Mouse (Mus musculus) left cerebral cortex, postnatal 10 days (tissue): ENCODE measurements at regions not wholly inside any gene's neighbourhood (a gene's known extent, or its start where the extent isn't known, plus 50 kb on each side); places are given as distances from the start of the nearest gene placed in this dataset.

Experiments used
- DNase-seq, 2 experiments: peaks; one replicate each; pipeline ENCODE4 v3.0.0; 2021 to 2022; ENCODE audit warnings: low spot score in 2 of 2, mixed read lengths in 1 of 2; ENCODE audit errors: extremely low spot score in 1 of 2
- intact Hi-C: fragments of 180-260 bp; cut with DNase I; formaldehyde crosslinking; loops from one replicate; pipeline ENCODE4 v1.15.1; 2025

- DNase-seq: no peak
- intact Hi-C loops: no loop called here
Observed at GRCm38 (mm10) chr10:44854109-44854508, 212.9 kb upstream of the Prep start.

- DNase-seq: no peak
- intact Hi-C loops: no loop called here
Observed at GRCm38 (mm10) chr10:44849016-44849415, 218.0 kb upstream of the Prep start.

- DNase-seq: no peak
- intact Hi-C loops: no loop called here
Observed at GRCm38 (mm10) chr10:44846765-44847164, 220.2 kb upstream of the Prep start.

GRCm38 (mm10) chr10:44846149-44846548 lies 220.9 kb upstream of the Prep start:
- intact Hi-C loops: no loop called here
- no peak for DNase-seq

- intact Hi-C loops: no loop called here
- DNase-seq: no peak
Observed at GRCm38 (mm10) chr10:44840449-44840848, 226.6 kb upstream of the Prep start.

GRCm38 (mm10) chr10:44832455-44832854 lies 234.5 kb upstream of the Prep start:
- no peak for DNase-seq
- intact Hi-C loops: no loop called here

- DNase-seq: no peak
- intact Hi-C loops: no loop called here
Observed at GRCm38 (mm10) chr10:44826271-44826670, 240.7 kb upstream of the Prep start.

- intact Hi-C loops: no loop called here
- DNase-seq: no peak
Observed at GRCm38 (mm10) chr10:44821666-44822065, 245.3 kb upstream of the Prep start.

- DNase-seq: no peak
- intact Hi-C loops: no loop called here
Observed at GRCm38 (mm10) chr10:44820379-44820778, 246.6 kb upstream of the Prep start.

GRCm38 (mm10) chr10:44819361-44819760 lies 247.6 kb upstream of the Prep start:
- no peak for DNase-seq
- intact Hi-C loops: no loop called here

- DNase-seq: no peak
- intact Hi-C loops: no loop called here
Observed at GRCm38 (mm10) chr10:44818615-44819014, 248.4 kb upstream of the Prep start.

- intact Hi-C loops: no loop called here
- no peak for DNase-seq
Observed at GRCm38 (mm10) chr10:44796205-44796604, 267.9 kb upstream of the Prdm1 start.

- no peak for DNase-seq
- intact Hi-C loops: no loop called here
Observed at GRCm38 (mm10) chr10:44785386-44785785, 257.1 kb upstream of the Prdm1 start.

- intact Hi-C loops: no loop called here
- no peak for DNase-seq
Observed at GRCm38 (mm10) chr10:44780381-44780958, 252.2 kb upstream of the Prdm1 start.

GRCm38 (mm10) chr10:44779568-44780207 lies 251.4 kb upstream of the Prdm1 start:
- no peak for DNase-seq
- intact Hi-C loops: no loop called here

- intact Hi-C loops: no loop called here
- no peak for DNase-seq
Observed at GRCm38 (mm10) chr10:44777214-44777613, 248.9 kb upstream of the Prdm1 start.

- DNase-seq: no peak
- intact Hi-C loops: no loop called here
Observed at GRCm38 (mm10) chr10:44776175-44776574, 247.9 kb upstream of the Prdm1 start.

GRCm38 (mm10) chr10:44765527-44765926 lies 237.2 kb upstream of the Prdm1 start:
- intact Hi-C loops: no loop called here
- no peak for DNase-seq

GRCm38 (mm10) chr10:44763102-44763501 lies 234.8 kb upstream of the Prdm1 start:
- intact Hi-C loops: no loop called here
- no peak for DNase-seq

- DNase-seq: no peak
- intact Hi-C loops: no loop called here
Observed at GRCm38 (mm10) chr10:44762068-44762467, 233.8 kb upstream of the Prdm1 start.

- intact Hi-C loops: no loop called here
- DNase-seq: no peak
Observed at GRCm38 (mm10) chr10:44761324-44761723, 233.0 kb upstream of the Prdm1 start.
